In the genomic region with DNA sequence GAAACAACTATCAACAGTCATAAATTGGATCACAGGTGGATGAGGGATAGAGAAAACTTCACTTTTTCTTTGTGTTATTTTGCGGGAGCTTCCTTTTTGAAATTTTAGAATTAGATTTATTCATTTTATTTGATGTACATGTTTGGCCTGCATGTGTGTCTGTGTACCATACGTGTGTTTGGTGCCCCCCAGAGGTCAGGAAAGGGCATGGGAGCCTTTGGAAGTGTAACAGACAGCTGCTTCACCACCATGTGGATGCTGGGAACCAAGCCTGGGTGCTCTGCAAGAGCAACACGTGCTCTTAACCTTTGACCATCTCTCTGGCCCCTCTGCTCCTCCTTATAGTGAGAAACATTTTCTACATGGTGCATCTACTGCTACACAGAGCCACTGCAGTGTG, we compare ENCODE assay signal across 1 mouse cellular context.
TF ChIP-seq lines count a peak whose summit lies in the region.

No protein-coding gene starts in this region.

TF ChIP-seq in MEL, 35 proteins besides CTCF, POLR2A, EP300 and RAD21:
- TF ChIP-seq CHD1 (IDR thresholded peaks at IDR 0.05; ENCODE audit: low read depth, low read length) (no peak), ZC3H11A (IDR thresholded peaks at IDR 0.05; ENCODE audit: low read depth, low read length) (no peak), POLR2AphosphoS2 (IDR thresholded peaks at IDR 0.05; ENCODE audit: low read length) (no peak), ETS1 (IDR thresholded peaks at IDR 0.05; ENCODE audit: low read depth, low read length) (no peak), GABPA (IDR thresholded peaks at IDR 0.05; ENCODE audit: low read depth, low read length) (no peak), SMC3 (IDR thresholded peaks at IDR 0.05; ENCODE audit: low read depth, low read length) (no peak), POLR2AphosphoS5 (IDR thresholded peaks at IDR 0.05; ENCODE audit: borderline replicate concordance, low read depth, low read length) (no peak), TCF12 (IDR thresholded peaks at IDR 0.05; ENCODE audit: low read depth, low read length) (no peak), ZNF384 (IDR thresholded peaks at IDR 0.05; ENCODE audit: low read depth, low read length) (no peak), BHLHE40 (IDR thresholded peaks at IDR 0.05; ENCODE audit: borderline replicate concordance, low read depth, low read length) (no peak), ELF1 (IDR thresholded peaks at IDR 0.05; ENCODE audit: low read depth, low read length) (no peak), KAT2A (conservative IDR thresholded peaks at IDR 0.05; ENCODE audit: low read depth, low read length) (no peak), MYC (IDR thresholded peaks at IDR 0.05; ENCODE audit: low read depth, low read length) (no peak), E2F4 (IDR thresholded peaks at IDR 0.05; ENCODE audit: borderline replicate concordance, low read depth, low read length) (no peak), JUND (IDR thresholded peaks at IDR 0.05; ENCODE audit: low read depth, low read length) (no peak), MEF2A (IDR thresholded peaks at IDR 0.05; ENCODE audit: extremely low read depth, insufficient replicate concordance, low read depth, low read length, poor library complexity, severe bottlenecking) (no peak), MAFK (IDR thresholded peaks at IDR 0.05; ENCODE audit: borderline replicate concordance, low read depth, low read length) (no peak)
